Mouse (Mus musculus) frontal cortex, postnatal 25 days (tissue): ENCODE measurements at regions not wholly inside any gene's neighbourhood (a gene's known extent, or its start where the extent isn't known, plus 50 kb on each side); places are given as distances from the start of the nearest gene placed in this dataset.

Experiments used
- DNase-seq, 2 experiments: peaks; one replicate each; pipeline ENCODE4 v3.0.0; 2022; ENCODE audit warnings: low spot score in 2 of 2

- DNase-seq: no peak
Measured at GRCm38 (mm10) chr12:35640911-35641345, 106.1 kb upstream of the Ahr start.

GRCm38 (mm10) chr12:35623484-35623883, 88.6 kb upstream of the Ahr start:
- DNase-seq: no peak

- DNase-seq: no peak
Measured at GRCm38 (mm10) chr12:35614885-35615284, 80.0 kb upstream of the Ahr start.

GRCm38 (mm10) chr12:35607652-35608051, 72.8 kb upstream of the Ahr start:
- no peak for DNase-seq

- DNase-seq: no peak
Measured at GRCm38 (mm10) chr12:35603742-35604141, 68.9 kb upstream of the Ahr start.

GRCm38 (mm10) chr12:35602589-35602988, 67.8 kb upstream of the Ahr start:
- no peak for DNase-seq

- DNase-seq: no peak
Measured at GRCm38 (mm10) chr12:35598298-35598697, 63.5 kb upstream of the Ahr start.

GRCm38 (mm10) chr12:35592866-35593265, 58.0 kb upstream of the Ahr start:
- DNase-seq: no peak
